Mouse (Mus musculus) embryonic fibroblast, embryonic 13.5 days (primary cell): ENCODE measurements around the gene Trim41.

ENCODE experiments used
- CTCF ChIP-seq: IDR thresholded peaks from 2 replicates; pipeline ENCODE4 v1.5.1; 2011; ENCODE audit warnings: mild to moderate bottlenecking, control low read depth, low read length, moderate library complexity, borderline replicate concordance; ENCODE audit not compliant: insufficient read depth
- POLR2A ChIP-seq: IDR thresholded peaks from 2 replicates; pipeline ENCODE4 v1.6.1; 2011; ENCODE audit warnings: low read depth, mild to moderate bottlenecking, control low read depth, low read length, moderate library complexity

- TF ChIP-seq CTCF: no peak
- no peak for TF ChIP-seq POLR2A
These were observed 9.6 kb upstream of the Trim41 start for GRCm38 (mm10) chr11:48826752-48827096.
